Mouse (Mus musculus) embryonic fibroblast, embryonic 13.5 days (primary cell): ENCODE data around the gene Entr1.

ENCODE experiments used
- CTCF ChIP-seq: IDR thresholded peaks from 2 replicates; pipeline ENCODE4 v1.5.1; 2011; ENCODE audit warnings: mild to moderate bottlenecking, control low read depth, low read length, moderate library complexity, borderline replicate concordance; ENCODE audit not compliant: insufficient read depth
- POLR2A ChIP-seq: IDR thresholded peaks from 2 replicates; pipeline ENCODE4 v1.6.1; 2011; ENCODE audit warnings: low read depth, mild to moderate bottlenecking, control low read depth, low read length, moderate library complexity

DNA sequence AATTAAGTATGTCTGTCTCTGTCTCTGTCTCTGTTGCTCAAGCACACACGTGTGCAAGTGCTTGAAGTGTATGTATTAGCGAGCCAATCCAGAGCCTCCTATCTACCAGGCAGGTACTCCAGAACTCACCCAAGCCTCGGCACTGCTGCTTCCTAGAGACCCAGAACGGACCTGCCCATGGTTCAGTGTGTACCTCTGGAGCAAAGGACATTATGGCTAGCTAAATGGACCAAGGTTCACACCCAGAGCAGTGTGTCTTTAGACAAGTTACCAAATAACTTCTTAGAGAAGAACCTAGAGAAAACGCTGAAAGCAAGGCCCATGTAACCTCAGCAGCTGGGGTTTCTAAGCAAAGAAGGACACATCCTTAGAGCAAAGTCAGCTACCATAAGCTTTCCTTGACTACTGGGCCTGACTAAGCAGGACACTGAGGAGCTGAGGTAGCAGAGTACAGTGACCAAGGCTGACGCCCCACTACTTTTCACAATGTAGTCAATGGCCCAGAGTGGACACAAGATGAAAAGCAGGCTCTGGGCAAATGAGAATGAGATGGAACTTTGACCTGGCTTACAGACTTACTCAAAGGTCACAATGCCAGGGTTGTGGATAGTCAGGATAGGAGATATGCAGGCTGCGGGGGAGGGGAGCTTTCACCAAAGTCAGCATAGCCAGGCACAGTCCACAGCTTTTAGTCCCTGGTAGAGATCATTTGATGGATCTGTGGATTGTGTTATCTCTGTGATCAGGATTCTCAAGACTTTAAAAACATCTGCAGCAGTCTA is 45.9 kb upstream of the Entr1 start:
- TF ChIP-seq CTCF (no peak), POLR2A (no peak)
